In the genomic region with DNA sequence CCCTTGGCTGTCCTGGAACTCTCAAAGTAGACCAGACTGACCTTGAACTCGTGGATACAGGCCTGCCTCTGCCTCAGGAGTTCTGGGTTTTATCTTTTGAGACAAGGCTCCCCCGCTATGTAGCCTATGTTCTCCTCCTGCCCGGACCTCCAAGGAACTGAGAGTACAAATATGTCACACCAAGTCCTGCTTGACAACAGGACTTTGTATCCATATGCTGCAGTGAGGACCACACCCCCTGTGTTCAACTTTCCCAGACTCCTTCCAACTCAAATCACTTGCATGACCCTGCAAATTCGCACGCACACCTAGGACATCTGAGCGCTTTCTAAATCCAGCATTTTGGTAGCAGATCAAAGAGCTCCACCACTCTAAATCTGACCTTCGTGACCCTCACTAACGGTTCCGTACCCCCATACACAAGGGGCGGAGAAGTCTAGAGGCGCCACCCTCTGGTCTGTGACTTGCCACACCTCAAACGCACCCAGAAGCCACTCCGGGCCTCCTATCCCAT, we compare ENCODE assay signal across 11 mouse cellular contexts. TPM values are rescaled to one million over a fixed set of nuclear protein-coding genes. Genes with fewer than 3 reads are reported as not detected.
DNase-seq lines count a peak whose midpoint lies in the region; ATAC-seq and TF ChIP-seq lines count a peak whose summit lies in the region.
"Had no signal": no experiment of that assay in that cellular context is flagged by ENCODE, and none has a peak within 500 bp of the region (broad histone marks: within the 10 kb centered on the region; RNA-seq: fewer than 3 reads in every experiment).

No protein-coding gene starts in this region.

- WGBS in hindbrain, embryonic 11.5 days: 24% methylated on average over 13 of the region's 13 CpGs
- 31% methylated on average over 13 of the region's 13 CpGs for WGBS in cerebellum, adult 2 months

- H3K27me3 ChIP-seq in hindbrain, embryonic 11.5 days (ENCODE audit: control insufficient read depth, insufficient read depth, low read length): peaks cover 54% of the 10 kb centered on the region
- peaks cover 3% of the 10 kb centered on the region; the same call in 1 of the 2 replicates for H3K27me3 ChIP-seq in cerebellum, adult 2 months (ENCODE audit: control insufficient read depth, insufficient read depth, low read length)

- peak overlapping the region; percentile 29; the same call in 1 of the 2 replicates for H3K4me2 ChIP-seq in hindbrain, embryonic 11.5 days (replicated peaks; ENCODE audit: low read depth, low read length)

- no peak for DNase-seq in gastrocnemius, adult 2 months
- DNase-seq in gastrocnemius, postnatal 36 days: no peak
- DNase-seq in ES-CJ7 (ENCODE audit: low read depth, low spot score): peak; percentile 58
- DNase-seq in hindbrain, embryonic 11.5 days (ENCODE audit: low spot score): no peak
- no peak for DNase-seq in cerebellum, adult 2 months
- DNase-seq in adrenal gland, postnatal 4 days (ENCODE audit: low spot score in 2 of 2): no peak
- DNase-seq in c-Kit-positive CD71-positive TER-119-positive erythroid progenitor cells, embryonic 14.5 days (ENCODE audit: low spot score): no peak

- no peak for ATAC-seq in hindbrain, embryonic 11.5 days (ENCODE audit: low FRiP score)
- peak; percentile 53 for ATAC-seq in megakaryocyte progenitor cell, adult 5-6 weeks (replicated peaks; ENCODE audit: poor library complexity)

- peaks cover 7% of the 10 kb centered on the region; the same call in 1 of the 2 replicates for H3K4me1 ChIP-seq in hindbrain, embryonic 11.5 days (replicated peaks; ENCODE audit: control insufficient read depth, insufficient read depth, low read length)
- H3K4me1 ChIP-seq in cerebellum, adult 2 months (ENCODE audit: control insufficient read depth, insufficient read depth, low read length): no peaks in the 10 kb centered on the region

- no peak overlapping the region for H3K27ac ChIP-seq in gastrocnemius, adult 2 months
- H3K27ac ChIP-seq in hindbrain, embryonic 11.5 days (ENCODE audit: low read depth, low read length): no peak overlapping the region
- H3K27ac ChIP-seq in cerebellum, adult 2 months (ENCODE audit: insufficient read depth, low read length): no peak overlapping the region

- intact Hi-C loops in gastrocnemius, adult 2 months (cut with DNase I): loop anchor here (5.0 kb wide), 1 partner anchor 122 kb away; the partner anchor contains the start of gene Asb16
- intact Hi-C loops in gastrocnemius, postnatal 36 days (cut with DNase I): no loop called here

- TF ChIP-seq CTCF in gastrocnemius, adult 2 months (IDR thresholded peaks at IDR 0.05): no peak
- no peak for TF ChIP-seq CTCF in cerebellum, adult 2 months (IDR thresholded peaks at IDR 0.05; ENCODE audit: borderline replicate concordance, insufficient read depth, low read depth, low read length)

- peak overlapping the region; percentile 55 for H3K4me3 ChIP-seq in gastrocnemius, adult 2 months
- H3K4me3 ChIP-seq in hindbrain, embryonic 11.5 days (ENCODE audit: low read depth, low read length): peak overlapping the region; percentile 20
- H3K4me3 ChIP-seq in cerebellum, adult 2 months (replicated peaks; ENCODE audit: insufficient read depth, low read depth, low read length): no peak overlapping the region

- no peak overlapping the region for H3K9ac ChIP-seq in hindbrain, embryonic 11.5 days (ENCODE audit: low read depth, low read length)

- no peaks in the 10 kb centered on the region for H3K36me3 ChIP-seq in hindbrain, embryonic 11.5 days (ENCODE audit: control insufficient read depth, insufficient read depth, low read length)

- TF ChIP-seq POLR2A in cerebellum, adult 2 months (IDR thresholded peaks at IDR 0.05; ENCODE audit: borderline replicate concordance, insufficient read depth, low read length): no peak

- no peaks in the 10 kb centered on the region for H3K9me3 ChIP-seq in hindbrain, embryonic 11.5 days (ENCODE audit: control insufficient read depth, low read length)

RNA-seq across cellular contexts. Expression of gene Nags, which starts 0.3 kb away (rescaled TPM):
- total RNA-seq in gastrocnemius, adult 2 months (2021): not detected
- total RNA-seq in gastrocnemius, postnatal 36 days (2021): not detected
- 0.14 TPM in 1 of 2 replicates, not detected in the other for polyA plus RNA-seq in hindbrain, embryonic 11.5 days (2014; fragmentation: Nextera tagmentation; extraction: Ambion mirVana)
- 0.29 and 0.39 TPM in 2 replicates for total RNA-seq in megakaryocyte progenitor cell, adult 5-6 weeks (2015)
- total RNA-seq in megakaryocyte progenitor cell, adult 5-6 weeks (2017): 0.20 TPM in 1 of 2 replicates, not detected in the other
- not detected in 2 replicates for polyA plus RNA-seq in cerebellum, adult 2 months (2012; rRNA removed)
- 1 to 10 TPM; 1.3 to 3.1 TPM for total RNA-seq in adrenal gland, postnatal 4 days (2021)
- polyA plus RNA-seq: neural tube, embryonic 14.5 days had no signal

RNA-seq across cellular contexts. Expression of gene Tmem101, which starts 11.2 kb away (rescaled TPM):
- 10 to 100 TPM in 1 of 2 experiments, 1 to 10 TPM in 1; 9.8 to 10.2 TPM for total RNA-seq in gastrocnemius, adult 2 months (2021)
- total RNA-seq in gastrocnemius, postnatal 36 days (2021): 10 to 100 TPM; 10.1 to 11.4 TPM
- polyA plus RNA-seq in hindbrain, embryonic 11.5 days (2014; fragmentation: Nextera tagmentation; extraction: Ambion mirVana): 33.2 and 34.4 TPM in 2 replicates
- 8.1 and 11.5 TPM in 2 replicates for total RNA-seq in megakaryocyte progenitor cell, adult 5-6 weeks (2015)
- 14.9 and 17.5 TPM in 2 replicates for total RNA-seq in megakaryocyte progenitor cell, adult 5-6 weeks (2017)
- 33.2 and 34.0 TPM in 2 replicates for polyA plus RNA-seq in cerebellum, adult 2 months (2012; rRNA removed)
- total RNA-seq in adrenal gland, postnatal 4 days (2021): 10 to 100 TPM; 21.8 to 22.5 TPM

RNA-seq across cellular contexts. Expression of gene Pyy, which starts 37.4 kb away (rescaled TPM):
- not detected for total RNA-seq in gastrocnemius, adult 2 months (2021)
- total RNA-seq in gastrocnemius, postnatal 36 days (2021): not detected
- 1.7 and 2.7 TPM in 2 replicates for polyA plus RNA-seq in hindbrain, embryonic 11.5 days (2014; fragmentation: Nextera tagmentation; extraction: Ambion mirVana)
- not detected in 2 replicates for total RNA-seq in megakaryocyte progenitor cell, adult 5-6 weeks (2015)
- total RNA-seq in megakaryocyte progenitor cell, adult 5-6 weeks (2017): not detected in 2 replicates
- polyA plus RNA-seq in cerebellum, adult 2 months (2012; rRNA removed): 7.1 and 7.4 TPM in 2 replicates
- 10 to 100 TPM in 1 of 2 experiments, not detected in 1; 25.9 TPM for total RNA-seq in adrenal gland, postnatal 4 days (2021)
- total RNA-seq: hematopoietic stem cell, adult 5-6 weeks had no signal
- polyA plus RNA-seq: neural tube, embryonic 14.5 days had no signal

RNA-seq across cellular contexts. Expression of gene Lsm12, which starts 40.1 kb away (rescaled TPM):
- 100 to 1,000 TPM in 1 of 2 experiments, 10 to 100 TPM in 1; 95.3 to 106 TPM for total RNA-seq in gastrocnemius, adult 2 months (2021)
- total RNA-seq in gastrocnemius, postnatal 36 days (2021): 10 to 100 TPM; 86.6 to 89.2 TPM
- polyA plus RNA-seq in hindbrain, embryonic 11.5 days (2014; fragmentation: Nextera tagmentation; extraction: Ambion mirVana): 76.0 and 80.1 TPM in 2 replicates
- 127 and 133 TPM in 2 replicates for total RNA-seq in megakaryocyte progenitor cell, adult 5-6 weeks (2015)
- 67.8 and 79.1 TPM in 2 replicates for total RNA-seq in megakaryocyte progenitor cell, adult 5-6 weeks (2017)
- 35.2 and 40.2 TPM in 2 replicates for polyA plus RNA-seq in cerebellum, adult 2 months (2012; rRNA removed)
- 10 to 100 TPM; 83.5 to 83.6 TPM for total RNA-seq in adrenal gland, postnatal 4 days (2021)

RNA-seq across cellular contexts. Expression of gene Ppy, which starts 43.9 kb away (rescaled TPM):
- total RNA-seq in gastrocnemius, adult 2 months (2021): not detected
- not detected for total RNA-seq in gastrocnemius, postnatal 36 days (2021)
- not detected in 2 replicates for polyA plus RNA-seq in hindbrain, embryonic 11.5 days (2014; fragmentation: Nextera tagmentation; extraction: Ambion mirVana)
- not detected in 2 replicates for total RNA-seq in megakaryocyte progenitor cell, adult 5-6 weeks (2015)
- total RNA-seq in megakaryocyte progenitor cell, adult 5-6 weeks (2017): not detected in 2 replicates
- not detected in 2 replicates for polyA plus RNA-seq in cerebellum, adult 2 months (2012; rRNA removed)
- total RNA-seq in adrenal gland, postnatal 4 days (2021): 1 to 10 TPM in 1 of 2 experiments, not detected in 1; 7.4 TPM
- total RNA-seq: hematopoietic stem cell, adult 5-6 weeks had no signal
- polyA plus RNA-seq: brain, embryonic 14.5 days; neural tube, embryonic 14.5 days had no signal
